Mouse (Mus musculus) brain, embryonic 14.5 days (tissue): Measurements from ENCODE around the gene Amer2.

ENCODE experiments used
- CTCF ChIP-seq: fragments of 200-500 bp; IDR thresholded peaks from 2 replicates; pipeline ENCODE4 v1.5.1; 2012; ENCODE audit warnings: inconsistent platforms, mild to moderate bottlenecking, moderate library complexity, borderline replicate concordance; ENCODE audit not compliant: insufficient read depth, insufficient read length; ENCODE audit errors: extremely low read depth
- POLR2A ChIP-seq: fragments of 200-500 bp; IDR thresholded peaks from 2 replicates; pipeline ENCODE4 v1.6.1; 2012; ENCODE audit warnings: mild to moderate bottlenecking, inconsistent platforms, borderline replicate concordance; ENCODE audit not compliant: poor library complexity, insufficient read depth, insufficient read length, severe bottlenecking; ENCODE audit errors: extremely low read depth

GRCm38 (mm10) chr14:60372821-60373309 lies at the start of gene Amer2:
- TF ChIP-seq CTCF (no peak), POLR2A (no peak)
